Mouse (Mus musculus) lung, embryonic 15.5 days (tissue): ENCODE measurements around the gene Snx9. TPM values are rescaled to one million over a fixed set of nuclear protein-coding genes. Genes with fewer than 3 reads are reported as not detected.

Experiments used
- ATAC-seq: fragments of 200-750 bp; cut with Nextera tagmentation; 2 replicates; pipeline ENCODE4 v1.8.0; 2017; ENCODE audit warnings: moderate number of reproducible peaks, borderline replicate concordance; ENCODE audit not compliant: low FRiP score, low TSS enrichment; ENCODE audit errors: extremely low read depth
- H3K27ac ChIP-seq: fragments of 300-500 bp; sonication (generic); 2 replicates; pipeline ENCODE4 v1.5.1; 2015; ENCODE audit warnings: moderate library complexity, mild to moderate bottlenecking, inconsistent platforms
- H3K27me3 ChIP-seq: fragments of 300-500 bp; sonication (generic); 2 replicates; pipeline ENCODE4 v1.6.1; 2015; ENCODE audit warnings: inconsistent platforms
- H3K36me3 ChIP-seq: fragments of 300-500 bp; sonication (generic); 2 replicates; pipeline ENCODE4 v1.6.1; 2015; ENCODE audit warnings: inconsistent platforms
- H3K4me1 ChIP-seq: fragments of 300-500 bp; sonication (generic); 2 replicates; pipeline ENCODE4 v1.6.1; 2015; ENCODE audit warnings: inconsistent platforms
- H3K4me2 ChIP-seq: fragments of 300-500 bp; sonication (generic); 2 replicates; pipeline ENCODE4 v1.6.1; 2015; ENCODE audit warnings: inconsistent platforms, mild to moderate bottlenecking, moderate library complexity
- H3K4me3 ChIP-seq: fragments of 300-500 bp; sonication (generic); 2 replicates; pipeline ENCODE4 v1.5.1; 2015; ENCODE audit warnings: mild to moderate bottlenecking, inconsistent platforms
- H3K9ac ChIP-seq: fragments of 300-500 bp; sonication (generic); 2 replicates; pipeline ENCODE4 v1.6.1; 2015; ENCODE audit warnings: inconsistent platforms
- H3K9me3 ChIP-seq: fragments of 300-500 bp; sonication (generic); 2 replicates; pipeline ENCODE4 v1.6.1; 2016; ENCODE audit warnings: inconsistent platforms
- WGBS: fragments of 180-500 bp; shearing (Covaris S2); methylation state at CpG from one replicate; pipeline ENCODE4 v1.1.7; 2015; 5-methylcytosine and 5-hydroxymethylcytosine counted together
- polyA plus RNA-seq: library from polyadenylated mRNA; unstranded; fragments of >200 nt; fragmentation: Nextera tagmentation; extraction: Ambion mirVana; gene quantifications from 2 replicates; pipeline ENCODE4 v1.2.1, GENCODE M21; 2015

Snx9 gene
- polyA plus RNA-seq, 1 experiment from 2014 or later: 29.5 TPM

- Histone ChIP-seq H3K4me3 (no peak overlapping the region), H3K9me3 (no peaks in the 10 kb centered on the region), H3K27ac (no peak overlapping the region), H3K9ac (no peak overlapping the region), H3K4me2 (no peak overlapping the region), H3K27me3 (no peaks in the 10 kb centered on the region), H3K4me1 (peaks cover 37% of the 10 kb centered on the region), H3K36me3 (no peaks in the 10 kb centered on the region)
- no peak for ATAC-seq
- 65% methylated on average over 7 of the region's 7 CpGs for WGBS
Observed at GRCm38 (mm10) chr17:5800824-5801560, 40.1 kb upstream of the Snx9 start.

GRCm38 (mm10) chr17:5801761-5802655, 39.1 kb upstream of the Snx9 start:
- Histone ChIP-seq H3K27me3 (no peaks in the 10 kb centered on the region), H3K4me1 (peaks cover 30% of the 10 kb centered on the region), H3K27ac (no peak overlapping the region), H3K4me3 (no peak overlapping the region), H3K9ac (no peak overlapping the region), H3K9me3 (no peaks in the 10 kb centered on the region), H3K4me2 (no peak overlapping the region), H3K36me3 (no peaks in the 10 kb centered on the region)
- ATAC-seq: no peak
- 42% methylated on average over 17 of the region's 17 CpGs for WGBS

GRCm38 (mm10) chr17:5802656-5802955, 38.5 kb upstream of the Snx9 start:
- no peak for ATAC-seq
- WGBS: 70% methylated on average over 5 of the region's 5 CpGs
- H3K4me3 ChIP-seq: no peak overlapping the region

GRCm38 (mm10) chr17:5803229-5804012, 37.7 kb upstream of the Snx9 start:
- Histone ChIP-seq H3K36me3 (no peaks in the 10 kb centered on the region), H3K27ac (no peak overlapping the region), H3K4me3 (no peak overlapping the region), H3K4me2 (no peak overlapping the region), H3K4me1 (peaks cover 25% of the 10 kb centered on the region), H3K27me3 (no peaks in the 10 kb centered on the region), H3K9ac (no peak overlapping the region), H3K9me3 (no peaks in the 10 kb centered on the region)
- 90% methylated on average over 10 of the region's 10 CpGs for WGBS
- ATAC-seq: no peak

More at GRCm38 (mm10) chr17:5802656-5802955, 38.5 kb upstream of the Snx9 start:
- Histone ChIP-seq H3K9ac (no peak overlapping the region), H3K4me2 (no peak overlapping the region), H3K9me3 (no peaks in the 10 kb centered on the region), H3K4me1 (peaks cover 29% of the 10 kb centered on the region), H3K27ac (no peak overlapping the region), H3K36me3 (no peaks in the 10 kb centered on the region), H3K27me3 (no peaks in the 10 kb centered on the region)

- no peaks in the 10 kb centered on the region for H3K36me3 ChIP-seq
- 58% methylated on average over 12 of the region's 12 CpGs for WGBS
- no peak overlapping the region for H3K4me2 ChIP-seq
- H3K27ac ChIP-seq: 0 out of 2 replicates have a peak overlapping the region, but pooled peaks have one; percentile 29
- H3K9ac ChIP-seq: no peak overlapping the region
- no peak overlapping the region for H3K4me3 ChIP-seq
- no peak for ATAC-seq
- H3K9me3 ChIP-seq: no peaks in the 10 kb centered on the region
- peaks cover 23% of the 10 kb centered on the region for H3K4me1 ChIP-seq
- no peaks in the 10 kb centered on the region for H3K27me3 ChIP-seq
Observed at GRCm38 (mm10) chr17:5804370-5805150, 36.6 kb upstream of the Snx9 start.

GRCm38 (mm10) chr17:5805151-5805834, 35.8 kb upstream of the Snx9 start:
- H3K27ac ChIP-seq: 0 out of 2 replicates have a peak overlapping the region, but pooled peaks have one; percentile 29
- WGBS: 51% methylated on average over 7 of the region's 7 CpGs

GRCm38 (mm10) chr17:5805935-5806334, 35.2 kb upstream of the Snx9 start:
- ATAC-seq: no peak
- Histone ChIP-seq H3K27ac (no peak overlapping the region), H3K9me3 (no peaks in the 10 kb centered on the region), H3K4me3 (no peak overlapping the region), H3K9ac (no peak overlapping the region), H3K4me1 (peaks cover 22% of the 10 kb centered on the region), H3K4me2 (no peak overlapping the region), H3K36me3 (no peaks in the 10 kb centered on the region), H3K27me3 (no peaks in the 10 kb centered on the region)
- 75% methylated on average over 2 of the region's 2 CpGs for WGBS

More at GRCm38 (mm10) chr17:5805151-5805834, 35.8 kb upstream of the Snx9 start:
- no peak for ATAC-seq
- H3K27me3 ChIP-seq: no peaks in the 10 kb centered on the region
- H3K36me3 ChIP-seq: no peaks in the 10 kb centered on the region
- no peaks in the 10 kb centered on the region for H3K9me3 ChIP-seq
- no peak overlapping the region for H3K4me3 ChIP-seq
- no peak overlapping the region for H3K9ac ChIP-seq
- no peak overlapping the region for H3K4me2 ChIP-seq
- H3K4me1 ChIP-seq: peaks cover 23% of the 10 kb centered on the region

- H3K27ac ChIP-seq: no peak overlapping the region
- no peak for ATAC-seq
- H3K36me3 ChIP-seq: no peaks in the 10 kb centered on the region
- peaks cover 16% of the 10 kb centered on the region for H3K4me1 ChIP-seq
- no peak overlapping the region for H3K4me2 ChIP-seq
- H3K9me3 ChIP-seq: no peaks in the 10 kb centered on the region
- H3K27me3 ChIP-seq: no peaks in the 10 kb centered on the region
- H3K4me3 ChIP-seq: no peak overlapping the region
- no peak overlapping the region for H3K9ac ChIP-seq
- WGBS: 86% methylated on average over 2 of the region's 2 CpGs
Observed at GRCm38 (mm10) chr17:5806823-5807222, 34.3 kb upstream of the Snx9 start.

- Histone ChIP-seq H3K4me1 (peaks cover 10% of the 10 kb centered on the region; the same call in 1 of the 2 replicates), H3K27ac (no peak overlapping the region), H3K27me3 (no peaks in the 10 kb centered on the region), H3K36me3 (no peaks in the 10 kb centered on the region), H3K9me3 (no peaks in the 10 kb centered on the region), H3K4me3 (no peak overlapping the region), H3K4me2 (no peak overlapping the region), H3K9ac (no peak overlapping the region)
- ATAC-seq: no peak
- WGBS: 50% methylated on average over 3 of the region's 3 CpGs
Observed at GRCm38 (mm10) chr17:5807847-5808386, 33.2 kb upstream of the Snx9 start.

- Histone ChIP-seq H3K9ac (no peak overlapping the region), H3K36me3 (no peaks in the 10 kb centered on the region), H3K4me2 (no peak overlapping the region), H3K27ac (peak overlapping the region; percentile 15; the same call in 1 of the 2 replicates), H3K4me1 (peaks cover 12% of the 10 kb centered on the region), H3K9me3 (no peaks in the 10 kb centered on the region), H3K4me3 (no peak overlapping the region), H3K27me3 (no peaks in the 10 kb centered on the region)
- no peak for ATAC-seq
- 52% methylated on average over 8 of the region's 8 CpGs for WGBS
Observed at GRCm38 (mm10) chr17:5813863-5814640, 27.1 kb upstream of the Snx9 start.
